In the genomic region with DNA sequence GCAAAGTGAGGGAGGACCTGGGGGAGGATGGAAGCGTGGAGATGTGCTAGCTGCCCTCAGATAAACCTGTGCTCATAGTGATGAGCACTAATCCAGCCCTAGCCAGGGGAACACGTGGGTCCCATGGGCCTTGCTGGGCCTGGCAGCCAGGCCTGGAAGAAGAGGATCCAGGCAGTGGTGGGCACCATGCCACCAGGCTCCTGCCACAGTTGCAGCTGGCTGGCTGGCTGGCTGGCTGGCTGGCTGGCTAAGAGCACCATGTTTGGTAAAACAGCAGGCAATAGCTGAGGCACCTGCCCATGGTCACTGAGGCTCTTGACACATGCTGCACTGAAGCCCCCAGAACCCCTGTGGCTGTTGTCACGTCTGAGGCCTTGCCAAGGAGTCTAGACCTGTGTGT, we compare ENCODE assay signal across 10 mouse cellular contexts. TPM values are rescaled to one million over a fixed set of nuclear protein-coding genes. Genes with fewer than 3 reads are reported as not detected.
DNase-seq lines count a peak whose midpoint lies in the region; ATAC-seq lines count a peak whose summit lies in the region.
"Had no signal": no experiment of that assay in that cellular context is flagged by ENCODE, and none has a peak within 500 bp of the region (broad histone marks: within the 10 kb centered on the region; RNA-seq: fewer than 3 reads in every experiment).

No protein-coding gene starts in this region.

- 49% methylated on average over 3 of the region's 3 CpGs for WGBS in heart, embryonic 11.5 days (ENCODE audit: insufficient replicate concordance)
- WGBS in forebrain, embryonic 15.5 days = 59% methylated on average over 3 of the region's 3 CpGs
- 53% methylated on average over 3 of the region's 3 CpGs for WGBS in hindbrain, embryonic 14.5 days

- DNase-seq in heart, adult 11 months = peak; percentile 99
- peak; percentile 66 for DNase-seq in Muller cell, postnatal 12 days (ENCODE audit: inconsistent ontology term)
- DNase-seq in hindbrain, embryonic 14.5 days (ENCODE audit: low spot score) = peak; percentile 55
- DNase-seq in left cerebral cortex, postnatal 4 days = peak; percentile 95
- peak; percentile 51 for DNase-seq in telencephalon, adult 2 months (ENCODE audit: low read depth, low spot score)
- no peak for DNase-seq in spleen, postnatal 36 days (ENCODE audit: low spot score in 2 of 2)

- no peak overlapping the region for H3K4me3 ChIP-seq in heart, embryonic 11.5 days (ENCODE audit: low read depth, low read length)
- H3K4me3 ChIP-seq in forebrain, embryonic 15.5 days = no peak overlapping the region
- H3K4me3 ChIP-seq in hindbrain, embryonic 14.5 days (replicated peaks; ENCODE audit: low read length) = no peak overlapping the region

- intact Hi-C loops in left cerebral cortex, postnatal 4 days (cut with DNase I) = no loop called here

- ATAC-seq in heart, embryonic 11.5 days (replicated peaks; ENCODE audit: insufficient number of reproducible peaks, low FRiP score, low TSS enrichment) = no peak
- 0 out of 2 replicates have a peak, but pooled peaks have one; percentile 21 for ATAC-seq in forebrain, embryonic 15.5 days (replicated peaks)
- ATAC-seq in hindbrain, embryonic 14.5 days (ENCODE audit: low FRiP score) = peak; percentile 58; the same call in 1 of the 2 replicates

- no peaks in the 10 kb centered on the region for H3K27me3 ChIP-seq in heart, embryonic 11.5 days (ENCODE audit: control insufficient read depth, insufficient read depth, low read length)
- H3K27me3 ChIP-seq in forebrain, embryonic 15.5 days = no peaks in the 10 kb centered on the region
- no peaks in the 10 kb centered on the region for H3K27me3 ChIP-seq in hindbrain, embryonic 14.5 days (ENCODE audit: control insufficient read depth, insufficient read depth, low read length)

- peaks cover 27% of the 10 kb centered on the region for H3K4me1 ChIP-seq in heart, embryonic 11.5 days (ENCODE audit: control insufficient read depth, insufficient read depth, low read length)
- H3K4me1 ChIP-seq in forebrain, embryonic 15.5 days = peaks cover 48% of the 10 kb centered on the region
- peaks cover 37% of the 10 kb centered on the region for H3K4me1 ChIP-seq in hindbrain, embryonic 14.5 days (replicated peaks; ENCODE audit: control insufficient read depth, insufficient read depth, low read length)

- H3K9ac ChIP-seq in heart, embryonic 11.5 days (ENCODE audit: low read depth, low read length) = no peak overlapping the region
- no peak overlapping the region for H3K9ac ChIP-seq in forebrain, embryonic 15.5 days (replicated peaks)
- 0 out of 2 replicates have a peak overlapping the region, but pooled peaks have one; percentile 8 for H3K9ac ChIP-seq in hindbrain, embryonic 14.5 days

- no peaks in the 10 kb centered on the region for H3K9me3 ChIP-seq in heart, embryonic 11.5 days (replicated peaks; ENCODE audit: control insufficient read depth, low read length)
- H3K9me3 ChIP-seq in forebrain, embryonic 15.5 days = no peaks in the 10 kb centered on the region
- H3K9me3 ChIP-seq in hindbrain, embryonic 14.5 days (ENCODE audit: control insufficient read depth, low read length) = no peaks in the 10 kb centered on the region

- no peak overlapping the region for H3K27ac ChIP-seq in heart, embryonic 11.5 days (ENCODE audit: low read depth, low read length)
- H3K27ac ChIP-seq in forebrain, embryonic 15.5 days (replicated peaks) = peak overlapping the region; percentile 24
- peak overlapping the region; percentile 10 for H3K27ac ChIP-seq in hindbrain, embryonic 14.5 days

- no peaks in the 10 kb centered on the region for H3K36me3 ChIP-seq in heart, embryonic 11.5 days (ENCODE audit: control insufficient read depth, insufficient read depth, low read length)
- no peaks in the 10 kb centered on the region for H3K36me3 ChIP-seq in forebrain, embryonic 15.5 days
- H3K36me3 ChIP-seq in hindbrain, embryonic 14.5 days (replicated peaks; ENCODE audit: control insufficient read depth, insufficient read depth) = no peaks in the 10 kb centered on the region

- no peak overlapping the region for H3K4me2 ChIP-seq in heart, embryonic 11.5 days
- H3K4me2 ChIP-seq in forebrain, embryonic 15.5 days (replicated peaks) = no peak overlapping the region
- H3K4me2 ChIP-seq in hindbrain, embryonic 14.5 days (replicated peaks) = no peak overlapping the region

RNA-seq across cellular contexts. Expression of gene Stpg4, which starts 59.9 kb away (rescaled TPM):
- not detected in 2 replicates for polyA plus RNA-seq in heart, embryonic 11.5 days (2014; fragmentation: Nextera tagmentation; extraction: Ambion mirVana)
- polyA plus RNA-seq in forebrain, embryonic 15.5 days (2015; fragmentation: Nextera tagmentation; extraction: Ambion mirVana) = not detected in 2 replicates
- not detected in 2 replicates for polyA plus RNA-seq in hindbrain, embryonic 14.5 days (2014; fragmentation: Nextera tagmentation; extraction: Ambion mirVana)
- total RNA-seq in left cerebral cortex, postnatal 4 days (2021) = not detected
- total RNA-seq: common myeloid progenitor, adult 5-6 weeks; left cerebral cortex, adult 8-10 months had no signal

Comparison
In these comparisons a context has a peak if more than half of its experiments do, and no peak if none do; other contexts are left out.
1. DNase-seq: peak in heart, adult 11 months (single experiment), Muller cell, postnatal 12 days (single experiment), hindbrain, embryonic 14.5 days (single experiment), left cerebral cortex, postnatal 4 days (single experiment) and telencephalon, adult 2 months (single experiment); none in spleen, postnatal 36 days (0 of 2).